Mouse (Mus musculus) spleen, adult 2 months (tissue): ENCODE measurements around the gene Nckipsd.

Source experiments
- CTCF ChIP-seq: fragments of 200-500 bp; IDR thresholded peaks from 2 replicates; pipeline ENCODE4 v1.5.1; 2011; ENCODE audit warnings: mild to moderate bottlenecking, inconsistent platforms; ENCODE audit not compliant: insufficient read depth, insufficient read length, insufficient replicate concordance; ENCODE audit errors: extremely low read depth
- POLR2A ChIP-seq: fragments of 200-500 bp; IDR thresholded peaks from 2 replicates; pipeline ENCODE4 v1.6.1; 2011; ENCODE audit warnings: low read depth, low read length, inconsistent platforms

DNA sequence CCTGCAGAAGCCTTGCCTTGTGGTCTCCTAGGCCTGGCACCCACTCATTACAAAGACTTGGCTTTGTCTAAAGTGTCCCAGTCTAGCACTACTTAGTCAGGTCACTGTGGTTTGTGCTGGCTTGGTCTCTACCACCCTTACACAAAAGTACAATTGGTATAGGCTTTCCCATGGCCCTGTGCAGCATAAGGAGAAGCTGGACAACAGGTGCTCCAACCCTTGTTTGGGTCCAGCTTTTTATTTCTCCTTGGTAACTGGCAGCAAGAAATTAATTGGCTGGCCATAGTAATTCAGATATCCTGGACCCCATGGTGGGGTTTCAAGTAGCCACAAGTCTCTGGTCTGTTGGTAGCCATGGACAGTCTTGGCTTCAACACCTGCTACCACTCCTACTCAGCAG lies 1.8 kb upstream of the Nckipsd start:
- TF ChIP-seq CTCF (no peak), POLR2A (no peak)
